Mouse (Mus musculus): ENCODE measurements at regions not wholly inside any gene's neighbourhood (a gene's known extent, or its start where the extent isn't known, plus 50 kb on each side); places are given as distances from the start of the nearest gene placed in this dataset.

- no peak for TF ChIP-seq CHD2 (IDR thresholded peaks at IDR 0.05; ENCODE audit: low read depth, low read length)
- no peak for TF ChIP-seq HCFC1 (IDR thresholded peaks at IDR 0.05; ENCODE audit: borderline replicate concordance, insufficient read depth, low read length)
- no peak for TF ChIP-seq ZC3H11A (IDR thresholded peaks at IDR 0.05; ENCODE audit: borderline replicate concordance, low read depth, low read length)
- TF ChIP-seq MAFK (IDR thresholded peaks at IDR 0.05; ENCODE audit: insufficient read depth, low read depth, low read length), result no peak
Observed at GRCm38 (mm10) chr3:58342096-58342495, 72.4 kb upstream of the Tsc22d2 start.

Measured in ES-E14 (cell line).